Mouse (Mus musculus): ENCODE data around the gene Zfp442.

DNA sequence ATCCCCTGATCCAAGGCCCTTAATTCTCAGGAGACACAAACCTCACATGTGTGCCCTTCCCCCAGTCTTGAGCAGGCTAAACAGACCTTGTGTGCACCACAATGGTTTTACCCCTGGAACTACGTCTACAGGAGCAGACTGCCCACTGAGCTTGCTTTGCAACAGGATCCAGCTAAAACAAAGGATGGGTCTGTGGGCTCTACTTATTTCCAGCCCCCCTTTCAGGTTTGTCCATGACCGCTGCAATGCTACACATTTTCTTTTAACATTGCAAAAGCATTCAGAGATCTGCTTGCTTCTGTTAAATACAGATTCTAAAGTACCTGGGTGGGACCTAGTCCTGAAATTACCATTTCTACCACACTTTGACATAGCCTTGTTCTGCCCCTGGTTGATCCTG, 41.7 kb upstream of the Zfp442 start:
- no peak for TF ChIP-seq POLR2A (IDR thresholded peaks at IDR 0.05; ENCODE audit: control insufficient read depth, low read depth, low read length)
- no peak for TF ChIP-seq CTCF (IDR thresholded peaks at IDR 0.05; ENCODE audit: control insufficient read depth, insufficient read depth, insufficient replicate concordance, low read depth, low read length)

All from testis, adult 2 months (tissue).